Mouse (Mus musculus) kidney, postnatal 4 days (tissue): ENCODE results near the gene Vmn2r58.
"Not testable (repeated sequence)": the region's sequence is repeated elsewhere in the genome, so short reads cannot be mapped to it uniquely, and the experiment has no call there.

Source experiments
- DNase-seq, 2 experiments: peaks; one replicate each; pipeline ENCODE4 v3.0.0; 2021; ENCODE audit warnings: mixed read lengths in 2 of 2

The Vmn2r58 gene

DNA sequence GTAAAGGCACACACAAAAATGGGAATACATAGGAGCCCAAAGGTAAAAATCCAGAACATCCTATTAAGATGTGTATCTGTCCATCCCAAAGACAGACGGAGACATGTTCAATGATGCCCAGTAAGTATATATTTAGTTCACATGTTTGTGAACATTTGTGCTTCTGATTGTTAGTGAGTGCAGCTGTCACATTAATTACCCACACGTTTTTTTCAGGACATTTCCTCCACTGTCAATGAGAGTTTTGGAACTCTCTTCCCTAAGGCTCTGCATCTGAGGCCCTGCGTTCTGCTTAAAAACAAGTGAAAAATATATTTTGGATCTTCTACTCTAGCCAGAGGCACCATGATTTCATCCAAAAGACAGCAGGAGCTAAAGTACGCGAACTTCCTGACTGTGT lies at the start of gene Vmn2r58:
Vmn2r58 (minus strand) TSS at position 101 of the 400 bp plus-strand sequence.
- not testable (repeated sequence) for DNase-seq
